Mouse (Mus musculus) testis, adult 2 months (tissue): Measurements from ENCODE around the gene Rptor. TPM values are rescaled to one million over a fixed set of nuclear protein-coding genes. Genes with fewer than 3 reads are reported as not detected.

Experiments used
- H3K27ac ChIP-seq: fragments of 200-500 bp; 2 replicates; pipeline ENCODE4 v1.5.1; 2012; ENCODE audit warnings: low read depth, low read length; ENCODE audit not compliant: control insufficient read depth, insufficient read depth
- H3K27me3 ChIP-seq: fragments of 200-500 bp; 2 replicates; pipeline ENCODE4 v1.6.1; 2012; ENCODE audit warnings: mild to moderate bottlenecking, low read length, moderate library complexity; ENCODE audit not compliant: control insufficient read depth, insufficient read depth
- H3K36me3 ChIP-seq: fragments of 200-500 bp; 2 replicates; pipeline ENCODE4 v1.6.1; 2012; ENCODE audit warnings: mild to moderate bottlenecking, low read length; ENCODE audit not compliant: control insufficient read depth, insufficient read depth
- H3K4me1 ChIP-seq: fragments of 200-500 bp; 2 replicates; pipeline ENCODE4 v1.6.1; 2012; ENCODE audit warnings: low read length; ENCODE audit not compliant: control insufficient read depth, insufficient read depth
- H3K4me3 ChIP-seq: fragments of 200-500 bp; 2 replicates; pipeline ENCODE4 v1.5.1; 2012; ENCODE audit warnings: low read depth, mild to moderate bottlenecking, low read length, moderate library complexity, mixed read lengths; ENCODE audit not compliant: control insufficient read depth
- CTCF ChIP-seq: fragments of 200-500 bp; IDR thresholded peaks from 2 replicates; pipeline ENCODE4 v1.5.1; 2012; ENCODE audit warnings: low read depth, mild to moderate bottlenecking, inconsistent platforms, low read length, moderate library complexity; ENCODE audit not compliant: control insufficient read depth, insufficient read depth, insufficient replicate concordance
- POLR2A ChIP-seq: fragments of 200-500 bp; IDR thresholded peaks from 2 replicates; pipeline ENCODE4 v1.6.1; 2012; ENCODE audit warnings: low read depth, mild to moderate bottlenecking, inconsistent platforms, low read length, moderate library complexity; ENCODE audit not compliant: control insufficient read depth
- polyA plus RNA-seq: library from polyadenylated mRNA; depleted of rRNA; stranded (reverse); fragments of >200 nt; gene quantifications from 2 replicates; pipeline ENCODE4 v1.2.3, GENCODE M21; 2012

The Rptor gene
- polyA plus RNA-seq, 1 experiment: 25.4 TPM

- Histone ChIP-seq H3K27me3 (no peaks in the 10 kb centered on the region), H3K4me1 (no peaks in the 10 kb centered on the region; the same call in 1 of the 2 replicates), H3K27ac (no peak overlapping the region), H3K36me3 (no peaks in the 10 kb centered on the region; the same call in 1 of the 2 replicates), H3K4me3 (peak overlapping the region; percentile 39; the same call in 1 of the 2 replicates)
- TF ChIP-seq POLR2A: no peak
- TF ChIP-seq CTCF: no peak
Measured at GRCm38 (mm10) chr11:119670690-119671666, 68.3 kb downstream of the Rptor start.

GRCm38 (mm10) chr11:119672041-119672440, 69.3 kb downstream of the Rptor start:
- H3K4me1 ChIP-seq: no peaks in the 10 kb centered on the region; the same call in 1 of the 2 replicates
- H3K4me3 ChIP-seq: no peak overlapping the region
- H3K27ac ChIP-seq: no peak overlapping the region
- no peaks in the 10 kb centered on the region for H3K27me3 ChIP-seq
- no peak for TF ChIP-seq CTCF
- TF ChIP-seq POLR2A: no peak
- no peaks in the 10 kb centered on the region; the same call in 1 of the 2 replicates for H3K36me3 ChIP-seq

- no peak overlapping the region for H3K27ac ChIP-seq
- H3K27me3 ChIP-seq: no peaks in the 10 kb centered on the region
- H3K4me1 ChIP-seq: no peaks in the 10 kb centered on the region; the same call in 1 of the 2 replicates
- H3K4me3 ChIP-seq: no peak overlapping the region
- TF ChIP-seq CTCF: no peak
- TF ChIP-seq POLR2A: no peak
- no peaks in the 10 kb centered on the region; the same call in 1 of the 2 replicates for H3K36me3 ChIP-seq
Measured at GRCm38 (mm10) chr11:119672775-119673174, 70.1 kb downstream of the Rptor start.

GRCm38 (mm10) chr11:119674835-119675234, 72.1 kb downstream of the Rptor start:
- H3K4me1 ChIP-seq: no peaks in the 10 kb centered on the region; the same call in 1 of the 2 replicates
- H3K4me3 ChIP-seq: no peak overlapping the region
- no peaks in the 10 kb centered on the region for H3K27me3 ChIP-seq
- TF ChIP-seq CTCF (no peak), POLR2A (no peak)
- H3K27ac ChIP-seq: no peak overlapping the region
- no peaks in the 10 kb centered on the region; the same call in 1 of the 2 replicates for H3K36me3 ChIP-seq

GRCm38 (mm10) chr11:119675546-119675945, 72.8 kb downstream of the Rptor start:
- H3K4me1 ChIP-seq: no peaks in the 10 kb centered on the region
- no peak overlapping the region for H3K27ac ChIP-seq
- H3K36me3 ChIP-seq: no peaks in the 10 kb centered on the region; the same call in 1 of the 2 replicates
- TF ChIP-seq CTCF (no peak), POLR2A (no peak)
- H3K4me3 ChIP-seq: no peak overlapping the region
- H3K27me3 ChIP-seq: no peaks in the 10 kb centered on the region

- Histone ChIP-seq H3K4me1 (no peaks in the 10 kb centered on the region), H3K36me3 (no peaks in the 10 kb centered on the region), H3K27me3 (no peaks in the 10 kb centered on the region), H3K4me3 (no peak overlapping the region), H3K27ac (no peak overlapping the region)
- no peak for TF ChIP-seq POLR2A
- TF ChIP-seq CTCF: no peak
Measured at GRCm38 (mm10) chr11:119676751-119677411, 74.2 kb downstream of the Rptor start.

- H3K27ac ChIP-seq: no peak overlapping the region
- TF ChIP-seq CTCF (no peak), POLR2A (no peak)
- no peaks in the 10 kb centered on the region for H3K4me1 ChIP-seq
- H3K36me3 ChIP-seq: no peaks in the 10 kb centered on the region
- H3K4me3 ChIP-seq: no peak overlapping the region
- no peaks in the 10 kb centered on the region for H3K27me3 ChIP-seq
Measured at GRCm38 (mm10) chr11:119678427-119678826, 75.7 kb downstream of the Rptor start.
